Mouse (Mus musculus): ENCODE measurements around the gene Dnajc8. TPM values are rescaled to one million over a fixed set of nuclear protein-coding genes. Genes with fewer than 3 reads are reported as not detected.

Dnajc8 gene
- polyA plus RNA-seq, 1 experiment from 2014 or later: 228 TPM

DNA sequence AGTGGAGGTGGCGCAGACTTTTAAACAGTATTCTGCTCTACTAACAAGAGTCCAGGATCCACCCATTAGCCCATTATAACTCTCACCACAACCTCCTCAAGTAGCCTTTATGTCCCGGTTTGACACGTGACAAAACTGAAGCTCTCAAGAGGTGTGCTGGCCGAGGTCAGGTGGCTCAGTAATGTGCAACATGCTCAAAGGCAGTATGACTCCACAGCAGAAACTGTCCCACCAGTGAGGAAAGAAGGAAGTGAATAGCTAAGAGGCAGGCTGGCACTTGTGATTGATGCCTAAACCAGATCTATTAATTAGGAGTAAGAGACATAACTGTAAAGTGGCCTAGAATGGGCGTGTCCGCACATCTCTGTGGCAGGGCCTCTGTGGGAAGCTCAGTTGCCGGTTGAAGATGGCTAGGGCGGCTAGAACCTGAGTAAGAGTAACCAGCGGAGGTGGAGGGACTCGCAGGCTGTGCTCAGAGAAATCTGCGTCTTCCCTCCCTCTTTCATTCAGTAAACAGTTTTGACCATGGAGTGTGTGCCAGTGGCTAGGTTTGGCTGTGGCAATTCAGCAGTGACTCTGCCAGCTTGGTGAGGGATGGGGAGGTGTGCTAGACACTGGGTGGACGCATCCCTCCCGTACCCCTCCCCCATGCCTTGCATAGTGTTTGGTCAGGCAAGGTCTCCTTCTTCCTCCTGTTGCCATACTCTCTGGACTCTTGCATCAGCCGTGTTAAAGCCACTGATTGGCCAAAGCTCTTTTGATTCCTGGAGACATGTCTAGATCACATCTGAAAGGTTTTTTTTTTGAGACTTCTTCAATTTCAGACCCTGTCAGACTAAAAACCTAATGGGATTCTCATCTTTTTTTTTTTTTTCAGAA is 21.7 kb upstream of the Dnajc8 start:
- H3K27me3 ChIP-seq (ENCODE audit: control insufficient read depth, insufficient read depth, low read length): peaks cover 2% of the 10 kb centered on the region; the same call in 1 of the 2 replicates
- peaks cover 5% of the 10 kb centered on the region; the same call in 1 of the 2 replicates for H3K4me1 ChIP-seq (ENCODE audit: control insufficient read depth, insufficient read depth, low read length)
- H3K9ac ChIP-seq (ENCODE audit: low read length): no peak overlapping the region
- no peak overlapping the region for H3K4me3 ChIP-seq (ENCODE audit: low read depth, low read length)
- WGBS: 31% methylated on average over 14 of the region's 14 CpGs
- no peaks in the 10 kb centered on the region for H3K9me3 ChIP-seq (ENCODE audit: control insufficient read depth, low read length)
- H3K36me3 ChIP-seq (ENCODE audit: control insufficient read depth, insufficient read depth, low read length): no peaks in the 10 kb centered on the region
- H3K4me2 ChIP-seq: no peak overlapping the region; the same call in 1 of the 2 replicates
- DNase-seq (ENCODE audit: low spot score, missing footprints) (no peak), ATAC-seq (ENCODE audit: low FRiP score) (no peak)
- H3K27ac ChIP-seq (ENCODE audit: low read depth, low read length): no peak overlapping the region

DNA sequence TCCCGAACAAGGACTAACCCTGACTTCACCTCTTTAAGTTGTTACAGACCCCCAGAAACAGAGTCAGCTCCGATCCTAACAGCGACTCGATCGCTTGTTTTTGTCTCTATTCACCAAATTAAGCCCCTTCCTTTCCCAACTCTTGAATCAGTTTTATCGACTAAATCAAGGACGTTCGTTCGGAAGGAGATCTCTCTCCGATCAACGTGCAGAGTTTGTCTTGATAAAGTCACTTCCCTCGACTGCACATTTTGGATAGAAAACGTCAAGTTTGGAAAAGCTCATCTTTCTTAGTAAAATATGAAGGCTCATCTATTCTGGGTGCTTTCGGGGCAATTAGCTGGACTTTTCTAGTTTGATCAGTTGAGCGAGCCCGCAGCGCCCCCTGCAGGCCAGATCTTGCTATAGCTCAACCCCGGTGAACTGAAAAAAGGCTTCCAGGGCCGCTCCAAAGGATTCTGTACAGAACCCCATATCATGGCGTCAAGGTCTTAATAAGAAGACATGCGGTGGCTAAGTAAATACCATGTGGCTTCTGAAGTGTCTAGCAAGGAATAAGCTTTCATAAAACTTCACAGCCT is 20.7 kb upstream of the Dnajc8 start:
- H3K9me3 ChIP-seq (ENCODE audit: control insufficient read depth, low read length): no peaks in the 10 kb centered on the region
- DNase-seq (ENCODE audit: low spot score, missing footprints) (peak; percentile 99), ATAC-seq (ENCODE audit: low FRiP score) (no peak)
- no peaks in the 10 kb centered on the region for H3K36me3 ChIP-seq (ENCODE audit: control insufficient read depth, insufficient read depth, low read length)
- 2% methylated on average over 21 of the region's 21 CpGs for WGBS
- peak overlapping the region; percentile 40 for H3K9ac ChIP-seq (ENCODE audit: low read length)
- peak overlapping the region; percentile 74 for H3K4me2 ChIP-seq
- peaks cover 2% of the 10 kb centered on the region; the same call in 1 of the 2 replicates for H3K27me3 ChIP-seq (ENCODE audit: control insufficient read depth, insufficient read depth, low read length)
- H3K4me1 ChIP-seq (ENCODE audit: control insufficient read depth, insufficient read depth, low read length): peaks cover 3% of the 10 kb centered on the region; the same call in 1 of the 2 replicates
- peak overlapping the region; percentile 31 for H3K4me3 ChIP-seq (ENCODE audit: low read depth, low read length)
- H3K27ac ChIP-seq (ENCODE audit: low read depth, low read length): no peak overlapping the region

DNA sequence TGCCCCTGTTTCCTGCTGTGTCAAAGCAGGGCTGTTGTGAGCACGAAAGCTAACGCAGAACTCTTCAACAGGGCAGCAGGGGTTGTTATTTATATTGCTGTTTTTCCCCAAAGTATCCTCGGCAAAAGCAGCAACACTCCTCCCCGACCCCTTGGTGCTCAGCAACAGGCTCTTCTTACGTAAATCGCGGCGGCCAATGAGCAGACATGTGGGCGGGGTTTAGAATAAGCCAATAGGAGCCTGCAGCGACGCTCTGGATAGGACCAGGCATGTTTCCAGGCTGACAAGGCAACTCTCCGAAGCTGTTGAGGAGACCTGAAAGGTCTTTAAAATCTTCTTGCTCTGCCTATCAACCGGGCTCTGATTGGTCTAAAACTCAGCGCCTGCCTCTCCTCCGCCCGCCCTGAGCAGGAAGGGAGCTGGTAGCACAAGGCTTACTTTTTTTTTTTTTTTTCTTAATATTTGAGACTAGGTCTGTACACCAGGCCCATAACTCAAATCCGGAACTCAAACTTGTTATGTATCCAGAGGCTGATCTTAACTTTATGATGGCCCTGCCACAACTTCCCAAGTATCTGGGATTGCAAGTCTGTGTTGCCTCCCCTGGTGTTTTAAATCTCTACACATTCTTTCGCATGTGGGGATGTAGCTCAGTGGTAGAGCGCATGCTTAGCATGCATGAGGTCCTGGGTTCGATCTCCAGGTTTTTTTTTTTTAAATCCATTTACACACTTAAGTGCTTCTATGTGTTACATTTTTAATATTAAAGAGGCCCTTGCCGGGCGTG is 19.8 kb upstream of the Dnajc8 start:
- Histone ChIP-seq H3K4me3 (ENCODE audit: low read depth, low read length) (peak overlapping the region; percentile 31), H3K27me3 (ENCODE audit: control insufficient read depth, insufficient read depth, low read length) (peaks cover 2% of the 10 kb centered on the region; the same call in 1 of the 2 replicates), H3K4me1 (ENCODE audit: control insufficient read depth, insufficient read depth, low read length) (peaks cover 3% of the 10 kb centered on the region; the same call in 1 of the 2 replicates), H3K27ac (ENCODE audit: low read depth, low read length) (no peak overlapping the region), H3K9ac (ENCODE audit: low read length) (peak overlapping the region; percentile 40), H3K36me3 (ENCODE audit: control insufficient read depth, insufficient read depth, low read length) (no peaks in the 10 kb centered on the region), H3K4me2 (peak overlapping the region; percentile 74), H3K9me3 (ENCODE audit: control insufficient read depth, low read length) (no peaks in the 10 kb centered on the region)
- 21% methylated on average over 22 of the region's 22 CpGs for WGBS
- DNase-seq (ENCODE audit: low spot score, missing footprints) (peak; percentile 97), ATAC-seq (ENCODE audit: low FRiP score) (peak; percentile 94)

DNA sequence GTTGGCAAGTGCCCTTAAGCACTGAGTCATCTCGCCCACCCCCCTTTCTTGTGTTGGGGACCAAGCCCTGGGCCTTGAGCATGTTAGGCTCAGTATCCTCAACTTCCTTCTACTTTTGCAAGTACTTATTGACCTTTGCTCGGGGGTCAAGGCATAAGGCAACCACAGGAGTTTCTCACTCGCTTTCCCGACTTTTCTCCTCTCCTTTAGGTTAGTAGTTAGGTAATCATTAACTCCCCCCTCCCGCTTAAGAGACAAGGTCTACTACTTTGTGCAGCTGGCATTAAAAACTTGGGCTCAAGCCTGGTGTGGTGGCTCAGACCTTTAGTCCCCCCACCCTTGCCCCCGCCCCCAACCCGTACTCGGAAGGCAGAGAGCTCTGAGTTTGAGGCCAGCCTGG is 17.3 kb upstream of the Dnajc8 start:
- Histone ChIP-seq H3K9me3 (ENCODE audit: control insufficient read depth, low read length) (no peaks in the 10 kb centered on the region), H3K27ac (ENCODE audit: low read depth, low read length) (no peak overlapping the region), H3K9ac (ENCODE audit: low read length) (no peak overlapping the region), H3K36me3 (ENCODE audit: control insufficient read depth, insufficient read depth, low read length) (no peaks in the 10 kb centered on the region), H3K4me1 (ENCODE audit: control insufficient read depth, insufficient read depth, low read length) (peaks cover 3% of the 10 kb centered on the region; the same call in 1 of the 2 replicates), H3K27me3 (ENCODE audit: control insufficient read depth, insufficient read depth, low read length) (peaks cover 2% of the 10 kb centered on the region; the same call in 1 of the 2 replicates), H3K4me3 (ENCODE audit: low read depth, low read length) (no peak overlapping the region), H3K4me2 (no peak overlapping the region)
- ATAC-seq (ENCODE audit: low FRiP score) (no peak), DNase-seq (ENCODE audit: low spot score, missing footprints) (no peak)
- WGBS: 84% methylated on average over 8 of the region's 8 CpGs

DNA sequence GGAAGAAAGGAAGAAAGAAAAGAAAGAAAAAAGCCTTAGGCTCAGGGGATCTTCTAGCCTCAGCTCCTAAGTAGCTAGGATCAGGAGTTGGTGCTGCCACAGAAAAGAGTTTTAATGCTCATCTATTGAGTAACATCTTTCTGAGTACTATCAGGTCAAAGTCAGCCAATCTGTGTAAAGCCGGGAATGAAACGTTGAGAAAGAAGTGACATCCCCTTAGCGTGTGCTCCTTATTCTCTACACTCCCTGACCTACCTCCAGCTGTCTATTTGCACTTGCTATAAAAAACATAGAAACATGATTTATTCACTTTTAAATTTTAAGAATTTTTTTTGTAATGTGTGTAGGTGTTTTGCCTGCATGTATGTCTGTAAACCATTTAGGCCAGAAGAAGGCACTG is 16.2 kb upstream of the Dnajc8 start:
- Histone ChIP-seq H3K9me3 (ENCODE audit: control insufficient read depth, low read length) (no peaks in the 10 kb centered on the region), H3K4me1 (ENCODE audit: control insufficient read depth, insufficient read depth, low read length) (peaks cover 3% of the 10 kb centered on the region; the same call in 1 of the 2 replicates), H3K27ac (ENCODE audit: low read depth, low read length) (no peak overlapping the region), H3K27me3 (ENCODE audit: control insufficient read depth, insufficient read depth, low read length) (no peaks in the 10 kb centered on the region), H3K9ac (ENCODE audit: low read length) (no peak overlapping the region), H3K4me2 (no peak overlapping the region), H3K4me3 (ENCODE audit: low read depth, low read length) (no peak overlapping the region), H3K36me3 (ENCODE audit: control insufficient read depth, insufficient read depth, low read length) (no peaks in the 10 kb centered on the region)
- DNase-seq (ENCODE audit: low spot score, missing footprints) (no peak), ATAC-seq (ENCODE audit: low FRiP score) (no peak)
- 89% methylated on average over 3 of the region's 3 CpGs for WGBS

DNA sequence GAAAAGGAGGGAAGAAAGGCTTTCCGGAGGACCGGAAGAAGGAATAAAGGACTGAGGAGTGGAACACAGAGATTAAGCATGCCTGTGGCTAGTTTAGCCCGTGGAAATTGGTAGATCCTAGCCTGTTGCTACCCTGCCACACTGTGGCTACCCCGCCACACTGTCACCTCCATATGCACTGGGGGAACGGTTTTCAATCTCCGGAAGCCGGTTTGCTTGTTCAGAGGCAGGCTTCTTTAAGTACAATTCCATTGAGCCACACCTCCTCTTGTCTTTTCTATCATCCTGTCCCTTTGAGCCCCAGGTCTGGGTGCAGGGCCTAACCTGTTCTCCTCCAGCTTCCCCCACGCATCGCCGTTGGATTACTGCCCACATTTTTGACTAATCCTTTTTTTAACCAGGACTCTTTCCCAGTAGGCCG is 11.0 kb upstream of the Dnajc8 start:
- no peaks in the 10 kb centered on the region for H3K27me3 ChIP-seq (ENCODE audit: control insufficient read depth, insufficient read depth, low read length)
- no peak overlapping the region for H3K27ac ChIP-seq (ENCODE audit: low read depth, low read length)
- no peaks in the 10 kb centered on the region for H3K9me3 ChIP-seq (ENCODE audit: control insufficient read depth, low read length)
- H3K9ac ChIP-seq (ENCODE audit: low read length): peak overlapping the region; percentile 27; the same call in 1 of the 2 replicates
- no peak overlapping the region for H3K4me3 ChIP-seq (ENCODE audit: low read depth, low read length)
- H3K4me1 ChIP-seq (ENCODE audit: control insufficient read depth, insufficient read depth, low read length): peaks cover 3% of the 10 kb centered on the region; the same call in 1 of the 2 replicates
- ATAC-seq (ENCODE audit: low FRiP score): no peak
- no peak overlapping the region for H3K4me2 ChIP-seq
- 9% methylated on average over 11 of the region's 11 CpGs for WGBS
- H3K36me3 ChIP-seq (ENCODE audit: control insufficient read depth, insufficient read depth, low read length): no peaks in the 10 kb centered on the region
- peak; percentile 88 for DNase-seq (ENCODE audit: low spot score, missing footprints)

DNA sequence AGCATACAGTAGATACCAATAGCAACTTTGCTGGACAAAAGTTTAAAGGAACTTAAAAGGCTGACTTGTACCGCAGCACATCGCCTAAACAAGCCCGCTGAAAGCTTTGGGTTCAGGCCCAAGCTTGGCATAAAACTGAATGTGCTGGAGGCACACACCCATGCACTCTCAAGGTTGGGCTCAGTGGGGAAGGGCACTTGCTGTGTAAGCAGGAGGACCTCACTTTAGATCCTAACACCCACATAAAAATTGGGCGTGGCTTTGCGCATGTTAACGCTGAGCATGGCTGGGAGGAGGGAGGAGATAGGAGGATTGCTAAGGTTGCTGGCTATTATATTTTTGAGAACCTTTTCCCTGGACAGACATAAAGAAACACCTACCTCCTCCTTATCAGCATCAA is 10.5 kb upstream of the Dnajc8 start:
- H3K27ac ChIP-seq (ENCODE audit: low read depth, low read length): no peak overlapping the region
- WGBS: 46% methylated on average over 6 of the region's 6 CpGs
- ATAC-seq (ENCODE audit: low FRiP score): no peak

DNA sequence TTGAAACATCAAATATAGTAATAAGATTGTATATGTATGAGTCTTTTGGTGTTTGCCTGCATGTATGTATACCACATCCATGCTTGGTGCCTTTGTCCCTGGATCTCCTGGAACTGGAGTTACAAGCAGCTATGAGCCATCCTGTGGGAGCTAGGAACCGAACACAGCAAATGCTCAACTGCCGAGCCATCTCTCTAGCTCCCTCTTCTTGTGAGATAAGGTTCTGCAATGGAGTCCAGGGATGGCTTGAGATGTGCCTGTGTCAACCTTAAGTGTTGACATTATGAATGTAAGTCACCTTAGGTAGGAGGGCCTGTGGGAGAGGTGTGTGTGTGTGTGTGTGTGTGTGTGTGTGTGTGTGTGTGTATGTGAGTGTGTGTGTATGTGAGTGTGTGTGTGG is 8.7 kb upstream of the Dnajc8 start:
- Histone ChIP-seq H3K4me2 (no peak overlapping the region), H3K36me3 (ENCODE audit: control insufficient read depth, insufficient read depth, low read length) (peaks cover 6% of the 10 kb centered on the region; the same call in 1 of the 2 replicates), H3K9ac (ENCODE audit: low read length) (no peak overlapping the region), H3K27ac (ENCODE audit: low read depth, low read length) (no peak overlapping the region), H3K9me3 (ENCODE audit: control insufficient read depth, low read length) (no peaks in the 10 kb centered on the region), H3K4me1 (ENCODE audit: control insufficient read depth, insufficient read depth, low read length) (peaks cover 3% of the 10 kb centered on the region; the same call in 1 of the 2 replicates), H3K4me3 (ENCODE audit: low read depth, low read length) (no peak overlapping the region), H3K27me3 (ENCODE audit: control insufficient read depth, insufficient read depth, low read length) (no peaks in the 10 kb centered on the region)
- 46% methylated on average over 2 of the region's 2 CpGs for WGBS
- DNase-seq (ENCODE audit: low spot score, missing footprints): no peak
- no peak for ATAC-seq (ENCODE audit: low FRiP score)

More for the DNA sequence above, 10.5 kb upstream of the Dnajc8 start:
- Histone ChIP-seq H3K36me3 (ENCODE audit: control insufficient read depth, insufficient read depth, low read length) (no peaks in the 10 kb centered on the region), H3K9ac (ENCODE audit: low read length) (peak overlapping the region; percentile 27; the same call in 1 of the 2 replicates), H3K4me2 (no peak overlapping the region), H3K4me3 (ENCODE audit: low read depth, low read length) (no peak overlapping the region), H3K4me1 (ENCODE audit: control insufficient read depth, insufficient read depth, low read length) (peaks cover 3% of the 10 kb centered on the region; the same call in 1 of the 2 replicates), H3K27me3 (ENCODE audit: control insufficient read depth, insufficient read depth, low read length) (no peaks in the 10 kb centered on the region), H3K9me3 (ENCODE audit: control insufficient read depth, low read length) (no peaks in the 10 kb centered on the region)
- no peak for DNase-seq (ENCODE audit: low spot score, missing footprints)
